Mouse (Mus musculus): ENCODE data around the gene Mical3. TPM values are rescaled to one million over a fixed set of nuclear protein-coding genes. Genes with fewer than 3 reads are reported as not detected.

Mical3 gene
- total RNA-seq (2021) = 10 to 100 TPM; 71.0 to 71.9 TPM
- long read RNA-seq, experiment 1, partial matches to known transcripts = 1 of 9 reads
- long read RNA-seq, experiment 1, other reads (novel, unspliced or antisense) = 8 of 9 reads
- long read RNA-seq, experiment 2, partial matches to known transcripts = 2 of 17 reads
- long read RNA-seq, experiment 2, other reads (novel, unspliced or antisense) = 14 of 17 reads

- no peak for DNase-seq (ENCODE audit: low spot score in 2 of 2)
Measured at GRCm38 (mm10) chr6:121130773-121131172, at the start of gene Mical3. Gene Mical3, minus strand, starts transcription at chr6:121130999.

- no peak for DNase-seq (ENCODE audit: low spot score in 2 of 2)
Measured at GRCm38 (mm10) chr6:121179846-121180245, 49.0 kb upstream of the Mical3 start.

GRCm38 (mm10) chr6:121178700-121179358 lies 48.0 kb upstream of the Mical3 start:
- DNase-seq (ENCODE audit: low spot score in 2 of 2) = no peak

GRCm38 (mm10) chr6:121177118-121177708 lies 46.4 kb upstream of the Mical3 start:
- DNase-seq (ENCODE audit: low spot score in 2 of 2) = no peak

GRCm38 (mm10) chr6:121176731-121177098 lies 45.9 kb upstream of the Mical3 start:
- no peak for DNase-seq (ENCODE audit: low spot score in 2 of 2)

GRCm38 (mm10) chr6:121176011-121176730 lies 45.4 kb upstream of the Mical3 start:
- DNase-seq (ENCODE audit: low spot score in 2 of 2) = no peak

- DNase-seq (ENCODE audit: low spot score in 2 of 2) = no peak
Measured at GRCm38 (mm10) chr6:121174761-121175160, 44.0 kb upstream of the Mical3 start.

GRCm38 (mm10) chr6:121173471-121173870 lies 42.7 kb upstream of the Mical3 start:
- DNase-seq (ENCODE audit: low spot score in 2 of 2) = no peak

- peak in 1 of 2 experiments; percentile 59 for DNase-seq (ENCODE audit: low spot score in 2 of 2)
Measured at GRCm38 (mm10) chr6:121171102-121171501, 40.3 kb upstream of the Mical3 start.

GRCm38 (mm10) chr6:121167381-121167975 lies 36.7 kb upstream of the Mical3 start:
- DNase-seq (ENCODE audit: low spot score in 2 of 2) = no peak

- no peak for DNase-seq (ENCODE audit: low spot score in 2 of 2)
Measured at GRCm38 (mm10) chr6:121166098-121166552, 35.3 kb upstream of the Mical3 start.

GRCm38 (mm10) chr6:121162616-121163015 lies 31.8 kb upstream of the Mical3 start:
- DNase-seq (ENCODE audit: low spot score in 2 of 2) = no peak

- no peak for DNase-seq (ENCODE audit: low spot score in 2 of 2)
Measured at GRCm38 (mm10) chr6:121160126-121160525, 29.3 kb upstream of the Mical3 start.

GRCm38 (mm10) chr6:121159616-121160015 lies 28.8 kb upstream of the Mical3 start:
- DNase-seq (ENCODE audit: low spot score in 2 of 2) = no peak

GRCm38 (mm10) chr6:121156030-121156429 lies 25.2 kb upstream of the Mical3 start:
- DNase-seq (ENCODE audit: low spot score in 2 of 2) = no peak

- DNase-seq (ENCODE audit: low spot score in 2 of 2) = no peak
Measured at GRCm38 (mm10) chr6:121154451-121155300, 23.9 kb upstream of the Mical3 start.

- DNase-seq (ENCODE audit: low spot score in 2 of 2) = no peak
Measured at GRCm38 (mm10) chr6:121153177-121153576, 22.4 kb upstream of the Mical3 start.

GRCm38 (mm10) chr6:121151732-121152131 lies 20.9 kb upstream of the Mical3 start:
- peak in 1 of 2 experiments; percentile 75 for DNase-seq (ENCODE audit: low spot score in 2 of 2)

- no peak for DNase-seq (ENCODE audit: low spot score in 2 of 2)
Measured at GRCm38 (mm10) chr6:121150126-121150525, 19.3 kb upstream of the Mical3 start.

GRCm38 (mm10) chr6:121149420-121149819 lies 18.6 kb upstream of the Mical3 start:
- no peak for DNase-seq (ENCODE audit: low spot score in 2 of 2)
